Comparison of ENCODE assay signal across 25 mouse cellular contexts in genomic region chrX:101952436-101952835, GRCm38 (mm10).
"Had no signal": no experiment of that assay in that cellular context is flagged by ENCODE, and none has a peak within 500 bp of the region (broad histone marks: within the 10 kb centered on the region; RNA-seq: fewer than 3 reads in every experiment).

No protein-coding gene starts in this region.

- ATAC-seq: forebrain, embryonic 16.5 days; hindbrain, embryonic 16.5 days; inflammation-experienced regulatory T-cells, adult 6 months; intestine, embryonic 15.5 days; intestine, postnatal 0 days had no signal

- H3K4me2 ChIP-seq: heart, embryonic 12.5 days; hindbrain, embryonic 12.5 days; hindbrain, embryonic 14.5 days; intestine, embryonic 15.5 days; kidney, embryonic 15.5 days; limb, embryonic 12.5 days; liver, embryonic 11.5 days had no signal

- H3K9me3 ChIP-seq: heart, embryonic 10.5 days; heart, embryonic 12.5 days; hindbrain, embryonic 10.5 days; hindbrain, embryonic 12.5 days; intestine, embryonic 15.5 days; kidney, embryonic 15.5 days; limb, embryonic 10.5 days; limb, embryonic 12.5 days had no signal

- DNase-seq: gastrocnemius, adult 2 months; gastrocnemius, postnatal 10 days; gastrocnemius, postnatal 25 days; heart, adult 18-20 months; heart, postnatal 10 days; heart, postnatal 4 days; kidney, postnatal 14 days; kidney, postnatal 4 days had no signal

- H3K4me1 ChIP-seq: hindbrain, embryonic 12.5 days; intestine, embryonic 15.5 days; limb, embryonic 12.5 days had no signal

- H3K9ac ChIP-seq: heart, embryonic 12.5 days; hindbrain, embryonic 12.5 days; hindbrain, embryonic 14.5 days; intestine, embryonic 15.5 days; kidney, embryonic 15.5 days; limb, embryonic 12.5 days; liver, embryonic 14.5 days had no signal

- H3K4me3 ChIP-seq: gastrocnemius, adult 2 months; heart, embryonic 10.5 days; heart, embryonic 12.5 days; hindbrain, embryonic 10.5 days; hindbrain, embryonic 12.5 days; intestine, embryonic 15.5 days; kidney, embryonic 15.5 days; layer of hippocampus, adult 2 months; left cerebral cortex, adult 2 months; limb, embryonic 10.5 days; limb, embryonic 12.5 days had no signal

- H3K36me3 ChIP-seq: heart, embryonic 10.5 days; heart, embryonic 12.5 days; hindbrain, embryonic 10.5 days; hindbrain, embryonic 12.5 days; intestine, embryonic 15.5 days; kidney, embryonic 15.5 days; limb, embryonic 10.5 days; limb, embryonic 12.5 days had no signal

- H3K27ac ChIP-seq: gastrocnemius, adult 2 months; heart, embryonic 10.5 days; hindbrain, embryonic 10.5 days; hindbrain, embryonic 12.5 days; hindbrain, embryonic 14.5 days; intestine, embryonic 15.5 days; kidney, embryonic 15.5 days; layer of hippocampus, adult 2 months; left cerebral cortex, adult 2 months; limb, embryonic 10.5 days; limb, embryonic 12.5 days; liver, embryonic 14.5 days had no signal
